Comparison of ENCODE assay signal across 17 mouse cellular contexts in genomic region chr11:116176010-116176409, GRCm38 (mm10).
"Had no signal": no experiment of that assay in that cellular context is flagged by ENCODE, and none has a peak within 500 bp of the region (broad histone marks: within the 10 kb centered on the region; RNA-seq: fewer than 3 reads in every experiment).

No protein-coding gene starts in this region.

- H3K9ac ChIP-seq: intestine, embryonic 15.5 days; limb, embryonic 12.5 days; limb, embryonic 15.5 days; liver, embryonic 12.5 days; liver, embryonic 15.5 days had no signal

- DNase-seq: kidney, adult 11 months; kidney, postnatal 10 days; layer of hippocampus, adult 9-11 months; lung, adult 2 months; lung, postnatal 14 days; lung, postnatal 4 days; midbrain, embryonic 14.5 days; right cerebral cortex, postnatal 4 days; thymus, adult 2 months; thymus, postnatal 14 days had no signal

- H3K4me1 ChIP-seq: intestine, embryonic 15.5 days; limb, embryonic 12.5 days; limb, embryonic 15.5 days; liver, embryonic 15.5 days had no signal

- H3K4me3 ChIP-seq: intestine, embryonic 15.5 days; layer of hippocampus, adult 2 months; limb, embryonic 12.5 days; limb, embryonic 15.5 days; liver, embryonic 12.5 days; liver, embryonic 15.5 days had no signal

- H3K9me3 ChIP-seq: intestine, embryonic 15.5 days; limb, embryonic 12.5 days; limb, embryonic 15.5 days; liver, embryonic 12.5 days; liver, embryonic 15.5 days had no signal

- ATAC-seq: intestine, embryonic 15.5 days; liver, embryonic 12.5 days had no signal

- H3K27me3 ChIP-seq: intestine, embryonic 15.5 days; limb, embryonic 12.5 days; limb, embryonic 15.5 days; liver, embryonic 12.5 days; liver, embryonic 15.5 days had no signal

- H3K4me2 ChIP-seq: intestine, embryonic 15.5 days; limb, embryonic 12.5 days; limb, embryonic 15.5 days; liver, embryonic 12.5 days; liver, embryonic 15.5 days; midbrain, embryonic 11.5 days had no signal

- H3K27ac ChIP-seq: intestine, embryonic 15.5 days; layer of hippocampus, adult 2 months; limb, embryonic 12.5 days; limb, embryonic 15.5 days; liver, embryonic 12.5 days; liver, embryonic 15.5 days had no signal
